Mouse (Mus musculus) small intestine, adult 2 months (tissue): ENCODE measurements around the gene Gm11444. TPM values are rescaled to one million over a fixed set of nuclear protein-coding genes. Genes with fewer than 3 reads are reported as not detected.

ENCODE experiments used
- H3K27ac ChIP-seq: fragments of 200-500 bp; 2 replicates; pipeline ENCODE4 v1.5.1; 2012; ENCODE audit warnings: low read depth, low read length, control low read depth, inconsistent platforms; ENCODE audit not compliant: insufficient read depth
- H3K27me3 ChIP-seq: fragments of 200-500 bp; 2 replicates; pipeline ENCODE4 v1.6.1; 2012; ENCODE audit warnings: mild to moderate bottlenecking, moderate library complexity, low read length, inconsistent platforms; ENCODE audit not compliant: control insufficient read depth, insufficient read depth
- H3K36me3 ChIP-seq: fragments of 200-500 bp; 2 replicates; pipeline ENCODE4 v1.6.1; 2012; ENCODE audit warnings: mild to moderate bottlenecking, low read length, control low read depth, inconsistent platforms; ENCODE audit not compliant: control insufficient read depth, insufficient read depth
- H3K4me1 ChIP-seq: fragments of 200-500 bp; 2 replicates; pipeline ENCODE4 v1.6.1; 2012; ENCODE audit warnings: low read length, inconsistent platforms, mixed read lengths; ENCODE audit not compliant: control insufficient read depth, insufficient read depth, insufficient read length
- H3K4me3 ChIP-seq: fragments of 200-500 bp; 2 replicates; pipeline ENCODE4 v1.5.1; 2012; ENCODE audit warnings: low read depth, mild to moderate bottlenecking, control low read depth, inconsistent platforms, low read length, moderate library complexity
- CTCF ChIP-seq: fragments of 200-500 bp; IDR thresholded peaks from 2 replicates; pipeline ENCODE4 v1.5.1; 2012; ENCODE audit warnings: low read depth, mild to moderate bottlenecking, control low read depth, inconsistent platforms, low read length, moderate library complexity, mixed read lengths; ENCODE audit not compliant: insufficient replicate concordance, insufficient read length; ENCODE audit errors: extremely low read depth
- POLR2A ChIP-seq: fragments of 200-500 bp; IDR thresholded peaks from 2 replicates; pipeline ENCODE4 v1.6.1; 2012; ENCODE audit warnings: low read depth, mild to moderate bottlenecking, control low read depth, inconsistent platforms, low read length, moderate library complexity
- WGBS: fragments of 180-500 bp; shearing (Covaris S2); methylation state at CpG from one replicate; pipeline ENCODE4 v1.1.7; 2018; 5-methylcytosine and 5-hydroxymethylcytosine counted together
- polyA plus RNA-seq: library from polyadenylated mRNA; depleted of rRNA; stranded (reverse); fragments of >200 nt; gene quantifications from 2 replicates; pipeline ENCODE4 v1.2.3, GENCODE M21; 2012

Gene Gm11444
- polyA plus RNA-seq, 1 experiment: not detected

DNA sequence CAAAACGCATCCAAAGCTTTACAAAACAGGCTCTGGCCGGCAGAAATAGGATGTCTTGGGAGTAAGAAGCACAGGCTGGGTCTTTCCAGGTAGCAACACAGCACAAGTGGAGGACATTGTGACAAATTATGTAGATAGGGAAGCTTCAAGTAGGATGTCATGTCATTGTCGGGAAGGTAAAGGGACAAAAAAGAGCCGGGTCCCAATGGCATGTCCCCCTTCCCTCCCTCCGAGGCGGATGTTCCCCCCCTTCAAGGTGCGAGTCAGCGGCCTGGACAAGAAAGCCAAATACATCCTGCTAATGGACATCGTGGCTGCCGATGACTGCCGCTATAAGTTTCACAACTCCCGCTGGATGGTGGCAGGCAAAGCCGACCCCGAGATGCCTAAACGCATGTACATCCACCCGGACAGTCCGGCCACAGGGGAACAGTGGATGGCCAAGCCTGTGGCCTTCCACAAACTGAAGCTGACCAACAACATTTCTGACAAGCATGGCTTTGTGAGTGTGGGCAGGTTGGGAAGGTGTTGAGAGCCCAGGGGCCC lies 15.7 kb downstream of the Gm11444 start:
- WGBS: 49% methylated on average over 17 of the region's 17 CpGs
- Histone ChIP-seq H3K4me1 (peaks cover 8% of the 10 kb centered on the region), H3K4me3 (peak overlapping the region; percentile 45), H3K27me3 (peaks cover 88% of the 10 kb centered on the region), H3K36me3 (no peaks in the 10 kb centered on the region), H3K27ac (peak overlapping the region; percentile 26; the same call in 1 of the 2 replicates)
- TF ChIP-seq CTCF (no peak), POLR2A (no peak)

DNA sequence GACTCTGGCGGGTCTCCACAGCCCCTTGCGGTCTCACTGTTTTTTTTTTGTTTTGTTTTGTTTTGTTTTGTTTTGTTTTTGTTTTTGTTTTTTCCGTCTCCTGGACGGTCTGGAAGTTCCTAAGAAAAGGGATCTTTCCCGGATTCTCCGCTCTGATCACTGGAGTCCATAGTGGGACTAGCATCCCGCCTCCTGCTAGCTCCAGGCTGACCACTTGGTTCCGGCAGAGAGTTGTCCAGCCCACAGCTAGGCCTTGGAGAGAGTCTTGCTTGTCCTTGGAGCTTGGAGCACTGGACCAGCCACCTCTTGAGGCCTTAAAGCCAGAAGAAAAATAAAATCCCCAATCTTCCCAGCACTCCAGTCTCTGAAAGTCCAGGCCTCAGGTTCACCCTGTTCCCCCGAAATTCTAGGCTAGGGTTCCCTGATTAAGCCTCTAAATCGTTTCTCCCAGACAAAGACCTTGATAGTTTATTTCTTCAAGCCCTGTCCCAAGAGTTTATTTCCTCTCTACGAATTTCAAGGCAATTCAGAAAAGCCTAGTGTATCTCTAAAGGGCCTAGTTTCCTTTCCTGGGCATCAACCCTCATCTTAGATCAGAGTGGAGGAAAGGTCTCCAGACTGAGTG lies 16.3 kb downstream of the Gm11444 start:
- peak overlapping the region; percentile 26; the same call in 1 of the 2 replicates for H3K27ac ChIP-seq
- 44% methylated on average over 11 of the region's 11 CpGs for WGBS

DNA sequence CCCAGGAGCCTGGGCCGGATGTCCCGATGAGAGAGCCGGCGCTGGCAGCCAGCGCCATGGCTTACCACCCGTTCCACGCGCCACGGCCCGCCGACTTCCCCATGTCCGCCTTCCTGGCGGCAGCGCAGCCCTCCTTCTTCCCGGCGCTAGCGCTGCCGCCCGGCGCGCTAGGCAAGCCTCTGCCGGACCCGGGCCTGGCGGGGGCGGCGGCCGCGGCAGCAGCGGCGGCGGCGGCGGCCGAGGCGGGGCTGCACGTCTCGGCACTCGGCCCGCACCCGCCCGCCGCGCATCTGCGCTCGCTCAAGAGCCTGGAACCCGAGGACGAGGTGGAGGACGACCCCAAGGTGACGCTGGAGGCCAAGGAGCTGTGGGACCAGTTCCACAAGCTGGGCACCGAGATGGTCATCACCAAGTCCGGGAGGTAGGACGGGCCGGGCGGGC lies 17.0 kb downstream of the Gm11444 start:
- no peak for TF ChIP-seq POLR2A
- TF ChIP-seq CTCF: no peak
- under 1% methylated on average over 51 of the region's 54 CpGs for whole genome bisulfite sequencing
- Histone ChIP-seq H3K4me1 (peaks cover 8% of the 10 kb centered on the region), H3K27ac (peak overlapping the region; percentile 7; the same call in 1 of the 2 replicates), H3K27me3 (peaks cover 86% of the 10 kb centered on the region), H3K4me3 (peak overlapping the region; percentile 55), H3K36me3 (no peaks in the 10 kb centered on the region)

More for the DNA sequence above, 16.3 kb downstream of the Gm11444 start:
- TF ChIP-seq CTCF (no peak), POLR2A (no peak)
- peaks cover 8% of the 10 kb centered on the region for H3K4me1 ChIP-seq
- peak overlapping the region; percentile 55 for H3K4me3 ChIP-seq
- no peaks in the 10 kb centered on the region for H3K36me3 ChIP-seq
- peaks cover 90% of the 10 kb centered on the region for H3K27me3 ChIP-seq

DNA sequence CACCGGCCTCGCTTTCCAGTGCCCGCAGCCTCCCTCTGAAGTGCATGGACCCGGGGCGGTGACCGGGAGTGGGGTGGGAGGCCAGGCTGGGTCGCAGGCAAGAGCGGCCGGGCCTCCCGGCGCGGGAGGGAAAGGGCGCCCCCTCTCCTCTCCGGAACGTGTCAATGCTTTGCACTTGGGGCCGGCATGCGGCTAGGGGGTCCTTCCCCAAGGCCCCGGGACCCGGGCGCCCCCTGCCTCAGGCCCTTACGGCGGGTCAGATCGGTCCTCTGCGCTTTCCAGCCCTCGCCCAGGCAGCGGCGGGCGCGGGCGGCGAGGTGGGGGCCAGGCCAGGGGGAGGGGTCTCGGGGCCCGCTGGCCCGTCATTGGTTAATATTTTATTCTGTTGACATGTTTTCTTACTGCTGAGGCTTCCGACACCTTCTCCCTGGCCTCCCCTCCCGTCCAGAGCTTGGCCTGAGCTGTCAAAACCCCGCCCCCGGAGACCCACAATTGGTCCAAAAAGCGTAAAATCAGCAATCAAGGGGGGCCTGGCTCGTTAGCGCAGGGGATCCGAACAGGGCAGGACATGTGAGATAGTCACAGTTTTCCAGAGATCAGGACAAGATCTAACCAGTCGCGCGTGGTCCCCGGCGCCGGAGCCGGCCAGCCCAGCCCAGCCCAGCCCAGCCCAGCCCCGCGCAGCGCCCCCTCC lies 17.8 kb downstream of the Gm11444 start, which contains the start of gene Tbx2:
Tbx2 (plus strand) TSS at position 321 of the 694 bp plus-strand sequence.
- H3K27me3 ChIP-seq: peaks cover 79% of the 10 kb centered on the region
- peaks cover 4% of the 10 kb centered on the region for H3K4me1 ChIP-seq
- WGBS: 3% methylated on average over 51 of the region's 52 CpGs
- no peak for TF ChIP-seq CTCF
- no peak for TF ChIP-seq POLR2A
- peak within 1 kb of the TSS; percentile 46 for H3K27ac ChIP-seq
- peak within 1 kb of the TSS; percentile 55 for H3K4me3 ChIP-seq
- H3K36me3 ChIP-seq: no peaks in the 10 kb centered on the region

DNA sequence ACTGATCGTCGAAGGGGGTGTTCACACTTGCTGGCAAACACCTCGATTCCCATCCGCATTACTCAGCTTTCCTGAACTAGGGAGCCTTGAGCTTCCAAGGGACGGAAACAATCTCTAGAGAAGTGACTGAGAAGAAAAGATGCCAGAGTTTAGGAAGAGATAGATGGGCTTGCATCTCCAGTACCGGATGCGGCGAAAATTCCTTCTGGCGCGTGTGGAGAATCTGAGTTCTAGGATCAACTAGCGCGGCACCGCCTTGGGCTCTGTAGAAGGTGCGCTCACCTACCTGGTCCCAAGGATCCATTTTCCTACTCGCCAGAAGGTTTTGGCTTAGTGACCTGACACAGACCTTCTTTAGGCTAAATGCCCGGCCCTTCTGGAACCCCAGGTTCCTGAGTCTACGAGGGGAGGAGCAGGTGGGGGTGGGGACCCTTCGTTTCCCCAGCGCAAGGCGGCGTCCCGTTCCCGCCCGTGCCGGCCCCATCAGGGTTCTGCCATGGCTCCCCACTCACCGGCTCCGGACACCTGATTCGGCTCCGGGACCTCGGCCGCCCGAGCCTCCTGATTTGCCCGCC lies 18.4 kb downstream of the Gm11444 start:
- TF ChIP-seq CTCF (no peak), POLR2A (no peak)
- H3K36me3 ChIP-seq: no peaks in the 10 kb centered on the region
- peak overlapping the region; percentile 55 for H3K4me3 ChIP-seq
- peak overlapping the region; percentile 46 for H3K27ac ChIP-seq
- H3K27me3 ChIP-seq: peaks cover 73% of the 10 kb centered on the region
- 3% methylated on average over 33 of the region's 33 CpGs for WGBS
- peaks cover 4% of the 10 kb centered on the region; the same call in 1 of the 2 replicates for H3K4me1 ChIP-seq

DNA sequence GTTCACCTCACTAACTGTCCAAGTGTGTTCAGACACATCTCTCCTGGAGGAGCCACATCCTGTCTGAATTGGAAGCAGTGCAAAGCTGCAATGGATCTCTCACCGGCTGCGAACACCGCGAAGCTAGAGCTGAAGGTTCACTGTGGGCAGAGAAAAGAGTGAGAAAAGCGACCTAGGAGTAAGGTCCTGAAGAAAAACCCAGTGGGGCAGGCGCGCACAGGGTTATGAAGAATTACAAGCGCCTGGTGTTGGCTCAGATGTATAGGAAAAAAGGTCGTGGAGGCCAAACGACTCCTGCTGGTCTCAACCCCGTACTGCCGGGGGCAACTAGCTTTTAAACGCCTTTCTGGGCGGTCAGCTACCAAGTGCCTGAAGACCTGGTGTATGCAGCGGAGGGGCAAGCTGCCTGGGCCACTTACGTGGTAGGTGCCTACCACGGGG lies 19.2 kb downstream of the Gm11444 start:
- peak overlapping the region; percentile 40 for H3K4me3 ChIP-seq
- WGBS: 18% methylated on average over 17 of the region's 17 CpGs
- peak overlapping the region; percentile 46 for H3K27ac ChIP-seq
- H3K27me3 ChIP-seq: peaks cover 64% of the 10 kb centered on the region
- no peaks in the 10 kb centered on the region for H3K36me3 ChIP-seq
- no peak for TF ChIP-seq POLR2A
- TF ChIP-seq CTCF: 0 out of 2 replicates have a peak, but pooled peaks have one; percentile 21
- H3K4me1 ChIP-seq: peaks cover 4% of the 10 kb centered on the region; the same call in 1 of the 2 replicates
